Mouse (Mus musculus) intestine, embryonic 16.5 days (tissue): ENCODE measurements around the gene Padi4. TPM values are rescaled to one million over a fixed set of nuclear protein-coding genes. Genes with fewer than 3 reads are reported as not detected.
A peak's percentile ranks its signal among the peaks of the same experiment; 100 is the strongest.

ENCODE experiments used
- ATAC-seq: fragments of 200-750 bp; cut with Nextera tagmentation; 2 replicates; pipeline ENCODE4 v1.8.0; 2017; ENCODE audit warnings: moderate TSS enrichment, moderate library complexity
- H3K27ac ChIP-seq: fragments of 300-500 bp; sonication (generic); 2 replicates; pipeline ENCODE4 v1.5.1; 2014; ENCODE audit warnings: mild to moderate bottlenecking, low read length
- H3K27me3 ChIP-seq: fragments of 300-500 bp; sonication (generic); replicated peaks from 2 replicates; pipeline ENCODE4 v1.6.1; 2014; ENCODE audit warnings: low read length, control low read depth, mixed read lengths; ENCODE audit not compliant: control insufficient read depth, insufficient read depth
- H3K36me3 ChIP-seq: fragments of 300-500 bp; sonication (generic); 2 replicates; pipeline ENCODE4 v1.6.1; 2014; ENCODE audit warnings: low read length, control low read depth; ENCODE audit not compliant: control insufficient read depth, insufficient read depth
- H3K4me1 ChIP-seq: fragments of 300-500 bp; sonication (generic); 2 replicates; pipeline ENCODE4 v1.6.1; 2014; ENCODE audit warnings: low read length, control low read depth, mixed read lengths; ENCODE audit not compliant: control insufficient read depth, insufficient read depth
- H3K4me2 ChIP-seq: fragments of 300-500 bp; sonication (generic); 2 replicates; pipeline ENCODE4 v1.6.1; 2014; ENCODE audit warnings: low read depth, low read length, control low read depth
- H3K4me3 ChIP-seq: fragments of 300-500 bp; sonication (generic); 2 replicates; pipeline ENCODE4 v1.5.1; 2014; ENCODE audit warnings: mild to moderate bottlenecking, low read length
- H3K9ac ChIP-seq: fragments of 300-500 bp; sonication (generic); 2 replicates; pipeline ENCODE4 v1.6.1; 2014; ENCODE audit warnings: low read depth, low read length
- H3K9me3 ChIP-seq: fragments of 300-500 bp; sonication (generic); 2 replicates; pipeline ENCODE4 v1.6.1; 2016; ENCODE audit warnings: low read length, control low read depth; ENCODE audit not compliant: control insufficient read depth
- WGBS: fragments of 180-500 bp; shearing (Covaris S2); extraction: QIAGEN DNeasy Blood & Tissue Kit; methylation state at CpG from one replicate; pipeline ENCODE4 v1.1.7; 2014; 5-methylcytosine and 5-hydroxymethylcytosine counted together
- polyA plus RNA-seq: library from polyadenylated mRNA; unstranded; fragments of >200 nt; fragmentation: Nextera tagmentation; extraction: Ambion mirVana; gene quantifications from 2 replicates; pipeline ENCODE4 v1.2.1, GENCODE M21; 2015

Gene Padi4
- 4.4 and 5.9 TPM in 2 replicates for polyA plus RNA-seq

DNA sequence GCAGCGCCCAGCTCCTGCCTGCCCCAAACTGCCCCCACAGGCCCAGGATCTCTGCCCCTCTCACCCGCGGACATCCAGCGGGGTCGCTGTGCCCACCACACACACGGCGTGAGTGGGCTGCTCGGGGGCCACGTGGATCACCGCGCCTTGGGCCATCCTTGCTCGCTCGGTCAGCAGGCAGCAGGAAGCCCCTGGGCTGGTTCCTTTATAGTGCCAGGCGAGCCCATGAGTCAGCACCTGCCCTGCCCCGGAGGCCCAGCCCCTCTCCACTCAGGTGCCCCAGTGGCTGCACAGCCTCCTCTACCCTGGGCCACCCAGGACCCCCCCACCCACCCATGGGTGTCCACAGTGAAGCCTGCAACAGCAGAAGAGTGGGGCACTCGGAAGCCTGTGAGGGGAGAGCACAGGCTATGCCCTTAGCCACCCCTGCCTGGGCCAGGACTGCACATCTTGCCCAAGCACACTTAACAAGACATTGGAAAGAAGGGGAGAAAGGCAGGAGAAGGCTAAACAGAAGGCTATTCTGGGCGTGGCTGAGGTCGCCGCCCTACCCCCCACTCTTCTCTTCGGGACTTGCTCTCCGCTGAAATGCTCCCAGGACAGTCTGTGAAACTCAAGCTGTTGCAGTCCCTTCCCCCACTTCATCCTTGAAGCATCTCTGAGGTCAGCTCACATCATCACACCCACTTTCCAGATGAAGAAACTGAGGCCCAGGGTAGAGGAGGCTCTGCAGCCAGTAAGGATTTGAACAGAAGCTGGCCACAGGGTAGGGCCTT is at the start of gene Padi4:
Gene Padi4, minus strand, starts transcription at position 212 of the 776 bp plus-strand sequence.
- H3K4me3 ChIP-seq = no peak within 1 kb of the TSS
- H3K9ac ChIP-seq = no peak within 1 kb of the TSS
- H3K9me3 ChIP-seq = no peaks in the 10 kb centered on the region
- H3K27me3 ChIP-seq = no peaks in the 10 kb centered on the region
- no peak within 1 kb of the TSS for H3K4me2 ChIP-seq
- H3K4me1 ChIP-seq = peaks cover 4% of the 10 kb centered on the region; the same call in 1 of the 2 replicates
- ATAC-seq = no peak
- H3K27ac ChIP-seq = no peak within 1 kb of the TSS
- no peaks in the 10 kb centered on the region for H3K36me3 ChIP-seq
- WGBS = 83% methylated on average over 21 of the region's 21 CpGs

DNA sequence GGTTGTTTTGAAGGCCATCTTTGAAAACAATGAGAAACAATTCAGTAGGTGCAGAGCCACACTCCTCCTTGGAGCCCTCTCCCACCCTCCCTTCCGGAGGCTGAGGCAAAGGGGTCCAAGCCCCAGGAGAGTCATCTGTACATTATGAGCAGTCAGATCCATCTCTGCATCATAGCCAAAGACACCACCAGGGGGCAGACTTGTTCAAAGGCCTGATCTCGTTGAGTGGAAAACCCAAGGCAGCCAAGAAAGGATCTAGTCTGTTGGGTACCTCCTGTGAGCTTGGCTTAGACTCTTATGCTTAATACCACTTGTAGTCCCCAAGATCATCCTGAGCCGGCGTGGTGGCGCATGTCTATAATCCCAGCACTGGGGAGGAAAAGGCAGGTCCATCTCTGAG is 48.0 kb upstream of the Padi4 start:
- H3K27ac ChIP-seq = no peak overlapping the region
- H3K27me3 ChIP-seq = no peaks in the 10 kb centered on the region
- H3K4me1 ChIP-seq = no peaks in the 10 kb centered on the region
- no peak overlapping the region for H3K4me3 ChIP-seq
- H3K9ac ChIP-seq = no peak overlapping the region
- no peaks in the 10 kb centered on the region for H3K36me3 ChIP-seq
- H3K4me2 ChIP-seq = no peak overlapping the region
- 75% methylated on average over 5 of the region's 5 CpGs for WGBS
- H3K9me3 ChIP-seq = no peaks in the 10 kb centered on the region
- ATAC-seq = no peak

DNA sequence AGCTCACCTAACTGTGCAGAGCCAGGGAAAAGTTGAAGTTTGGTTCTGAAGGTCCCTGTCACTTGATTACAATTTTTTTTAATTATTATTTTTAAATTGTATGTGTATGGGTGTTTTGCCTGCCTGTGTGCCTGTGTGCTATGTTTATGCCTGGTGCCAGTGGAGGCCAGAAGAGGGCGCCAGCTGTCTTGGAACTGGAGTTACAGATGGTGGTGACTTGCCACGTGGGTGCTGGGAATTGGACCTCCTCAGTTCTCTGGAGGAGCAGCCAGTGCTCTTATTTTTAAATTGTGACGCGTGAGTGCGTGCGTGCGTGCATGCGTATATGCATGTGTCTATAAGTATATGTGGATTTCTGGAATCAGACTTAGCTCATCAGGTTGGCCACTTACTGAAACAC is 43.4 kb upstream of the Padi4 start:
- Histone ChIP-seq H3K4me2 (no peak overlapping the region), H3K4me1 (peaks cover 32% of the 10 kb centered on the region), H3K27ac (no peak overlapping the region), H3K4me3 (no peak overlapping the region), H3K27me3 (no peaks in the 10 kb centered on the region), H3K36me3 (no peaks in the 10 kb centered on the region), H3K9me3 (no peaks in the 10 kb centered on the region), H3K9ac (no peak overlapping the region)
- WGBS = 94% methylated on average over 8 of the region's 8 CpGs
- no peak for ATAC-seq

DNA sequence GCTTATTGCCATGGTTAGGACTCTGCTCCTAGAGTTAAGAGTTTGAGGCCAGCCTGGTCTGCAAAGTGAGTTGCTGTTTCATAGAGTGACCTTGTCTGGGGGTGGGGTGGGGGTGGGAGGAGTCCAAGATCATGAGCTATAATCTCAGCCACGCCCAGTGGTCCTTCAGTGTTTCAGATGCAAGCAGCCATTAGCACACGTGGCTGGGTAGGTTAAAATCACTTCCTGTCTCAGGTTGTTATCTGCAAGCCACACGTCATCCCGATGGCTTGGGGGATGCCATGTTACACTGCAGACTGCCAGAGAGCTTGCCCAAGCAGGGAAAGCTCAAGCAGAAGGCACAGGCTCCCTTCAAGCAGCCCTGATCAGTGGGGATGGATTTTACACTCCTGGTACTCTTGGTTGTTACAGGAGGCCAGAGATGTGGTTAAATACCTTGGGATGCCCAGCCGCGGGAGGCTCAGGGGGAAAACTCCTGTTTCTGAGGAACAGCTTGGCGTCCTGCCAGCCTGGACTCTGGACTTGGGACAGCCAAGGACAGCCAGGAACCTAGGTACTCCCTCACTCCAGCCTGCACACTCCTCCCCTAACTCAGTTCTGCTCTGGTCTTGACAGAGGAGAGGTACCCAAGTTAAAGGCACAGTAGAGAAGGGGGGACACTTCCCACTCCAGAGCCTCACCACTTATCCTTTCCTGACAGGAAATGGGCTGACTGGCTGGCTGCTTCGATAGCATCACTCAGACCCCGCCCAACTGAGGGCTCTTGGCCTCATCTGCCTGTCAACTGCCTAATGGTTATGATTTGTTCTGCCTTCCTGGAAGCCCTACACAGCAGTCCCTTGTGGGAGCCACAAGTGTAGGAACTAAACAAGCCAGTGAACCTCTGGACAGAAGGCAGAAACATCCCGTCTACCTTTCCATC is 42.2 kb upstream of the Padi4 start:
- H3K4me1 ChIP-seq = peaks cover 32% of the 10 kb centered on the region
- WGBS = 30% methylated on average over 10 of the region's 10 CpGs
- no peaks in the 10 kb centered on the region for H3K36me3 ChIP-seq
- no peaks in the 10 kb centered on the region for H3K27me3 ChIP-seq
- no peaks in the 10 kb centered on the region for H3K9me3 ChIP-seq
- H3K27ac ChIP-seq = peak overlapping the region; percentile 75
- peak overlapping the region; percentile 12; the same call in 1 of the 2 replicates for H3K4me2 ChIP-seq
- H3K4me3 ChIP-seq = no peak overlapping the region
- peak; percentile 75 for ATAC-seq
- H3K9ac ChIP-seq = no peak overlapping the region; the same call in 1 of the 2 replicates

GRCm38 (mm10) chr4:140815496-140815895 is 41.5 kb upstream of the Padi4 start:
- Histone ChIP-seq H3K4me2 (peak overlapping the region; percentile 67; the same call in 1 of the 2 replicates), H3K4me1 (peaks cover 32% of the 10 kb centered on the region), H3K9me3 (no peaks in the 10 kb centered on the region), H3K27ac (peak overlapping the region; percentile 75), H3K27me3 (no peaks in the 10 kb centered on the region), H3K36me3 (no peaks in the 10 kb centered on the region), H3K4me3 (no peak overlapping the region), H3K9ac (no peak overlapping the region; the same call in 1 of the 2 replicates)
- WGBS = 65% methylated on average over 5 of the region's 5 CpGs
- ATAC-seq = no peak

- Histone ChIP-seq H3K4me2 (peak overlapping the region; percentile 67), H3K4me3 (peak overlapping the region; percentile 44), H3K36me3 (no peaks in the 10 kb centered on the region), H3K27ac (peak overlapping the region; percentile 76), H3K9me3 (no peaks in the 10 kb centered on the region), H3K27me3 (no peaks in the 10 kb centered on the region), H3K9ac (peak overlapping the region; percentile 62), H3K4me1 (peaks cover 32% of the 10 kb centered on the region)
- 25% methylated on average over 36 of the region's 36 CpGs for WGBS
- peak; percentile 50 for ATAC-seq
Measured at GRCm38 (mm10) chr4:140814241-140815225, 40.5 kb upstream of the Padi4 start.

DNA sequence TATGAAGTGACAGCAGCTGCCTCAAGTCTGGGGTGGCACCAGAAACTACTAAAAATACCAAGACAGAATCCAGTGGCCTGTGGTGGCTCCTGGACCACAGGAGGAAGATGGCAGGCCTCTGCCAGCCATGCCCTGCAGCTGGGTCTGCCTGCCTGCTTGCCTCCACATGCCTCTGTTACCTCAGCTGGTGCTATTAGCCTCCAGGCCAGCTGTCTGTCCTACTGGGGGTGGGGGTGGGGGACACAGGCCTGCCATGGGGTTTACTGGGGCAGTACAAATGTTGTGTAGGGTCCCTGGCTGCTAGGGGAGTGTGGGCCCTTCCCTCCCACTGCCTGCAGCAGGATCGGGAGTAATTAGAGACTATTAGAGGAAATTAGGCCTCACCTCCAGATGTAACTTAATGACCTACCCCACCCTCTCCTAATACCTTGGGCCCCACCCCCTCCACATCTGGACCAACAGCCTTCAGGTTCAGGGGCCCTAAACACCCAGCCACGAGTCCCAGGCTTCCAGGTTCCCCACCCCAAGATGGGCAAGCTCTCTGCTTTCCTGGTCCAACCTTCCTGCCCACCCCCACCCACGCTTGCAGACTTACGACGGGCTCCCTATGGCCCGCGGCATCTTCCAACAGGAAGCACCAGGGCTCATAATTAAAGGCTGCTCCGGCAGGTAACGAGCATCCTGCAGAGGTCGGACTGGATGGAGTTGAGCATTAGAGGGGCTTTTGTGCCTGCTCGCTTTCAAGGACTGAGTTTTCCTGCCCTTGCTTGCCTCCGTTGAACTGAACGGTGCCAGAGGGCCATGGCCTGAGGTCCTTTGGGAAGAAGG is 39.5 kb upstream of the Padi4 start:
- H3K4me2 ChIP-seq = peak overlapping the region; percentile 67
- WGBS = 23% methylated on average over 13 of the region's 13 CpGs
- no peaks in the 10 kb centered on the region for H3K27me3 ChIP-seq
- H3K9me3 ChIP-seq = no peaks in the 10 kb centered on the region
- peak overlapping the region; percentile 76; the same call in 1 of the 2 replicates for H3K27ac ChIP-seq
- no peak for ATAC-seq
- peaks cover 32% of the 10 kb centered on the region for H3K4me1 ChIP-seq
- peak overlapping the region; percentile 62 for H3K9ac ChIP-seq
- no peaks in the 10 kb centered on the region for H3K36me3 ChIP-seq
- H3K4me3 ChIP-seq = peak overlapping the region; percentile 44

- H3K4me1 ChIP-seq = peaks cover 32% of the 10 kb centered on the region
- H3K4me2 ChIP-seq = no peak overlapping the region
- WGBS = 17% methylated on average over 14 of the region's 14 CpGs
- peak; percentile 36; the same call in 1 of the 2 replicates for ATAC-seq
- no peak overlapping the region for H3K4me3 ChIP-seq
- H3K9me3 ChIP-seq = no peaks in the 10 kb centered on the region
- no peaks in the 10 kb centered on the region for H3K27me3 ChIP-seq
- H3K9ac ChIP-seq = no peak overlapping the region
- no peaks in the 10 kb centered on the region for H3K36me3 ChIP-seq
- H3K27ac ChIP-seq = no peak overlapping the region
Measured at GRCm38 (mm10) chr4:140812609-140813008, 38.6 kb upstream of the Padi4 start.
